Mouse (Mus musculus) ES-Bruce4 (cell line): ENCODE data around the gene Tmem8.

Experiments
- CTCF ChIP-seq: IDR thresholded peaks from one replicate; pipeline ENCODE4 v1.8.1; 2011; ENCODE audit warnings: low read depth, low read length
- EP300 ChIP-seq: IDR thresholded peaks from 2 replicates; pipeline ENCODE4 v1.6.1; 2011; ENCODE audit warnings: low read depth, low read length; ENCODE audit not compliant: insufficient read depth
- POLR2A ChIP-seq: IDR thresholded peaks from one replicate; pipeline ENCODE4 v1.8.1; 2011; ENCODE audit warnings: low read length; ENCODE audit not compliant: insufficient read depth

- no peak for TF ChIP-seq POLR2A
- TF ChIP-seq CTCF: peak; percentile 19
- TF ChIP-seq EP300: peak; percentile 19; the same call in 1 of the 2 replicates
Observed at GRCm38 (mm10) chr17:26113181-26113948, at the start of gene Tmem8.
